Mouse (Mus musculus) gastrocnemius, adult 18-20 months (tissue): ENCODE data around the gene Tpra1. TPM values are rescaled to one million over a fixed set of nuclear protein-coding genes. Genes with fewer than 3 reads are reported as not detected.
A peak's percentile ranks its signal among the peaks of the same experiment; 100 is the strongest.

Source experiments
- DNase-seq: peaks from one replicate; pipeline ENCODE4 v3.0.0; 2021; ENCODE audit warnings: low spot score
- total RNA-seq, 2 experiments: library from RNA; stranded (reverse); gene quantifications; 2 replicates each; pipeline ENCODE4 v1.2.3; 2021

Gene Tpra1
- total RNA-seq, 2 experiments from 2014 or later, result 17.9 to 27.9 TPM

GRCm38 (mm10) chr6:88889410-88890042 is 12.5 kb upstream of the Tpra1 start:
- no peak for DNase-seq

- DNase-seq, result no peak
Measured at GRCm38 (mm10) chr6:88890832-88891231, 11.2 kb upstream of the Tpra1 start.

- peak; percentile 59 for DNase-seq
Measured at GRCm38 (mm10) chr6:88893559-88893958, 8.5 kb upstream of the Tpra1 start.

- DNase-seq, result no peak
Measured at GRCm38 (mm10) chr6:88895943-88896342, 6.1 kb upstream of the Tpra1 start.

- DNase-seq, result no peak
Measured at GRCm38 (mm10) chr6:88897246-88897645, 4.8 kb upstream of the Tpra1 start.

GRCm38 (mm10) chr6:88898534-88899048 is 3.5 kb upstream of the Tpra1 start, which contains the start of gene Mcm2:
TSS of gene Mcm2 (minus strand) at chr6:88898780.
- DNase-seq, result peak; percentile 94

- DNase-seq, result no peak
Measured at GRCm38 (mm10) chr6:88899086-88899485, 3.0 kb upstream of the Tpra1 start.

- no peak for DNase-seq
Measured at GRCm38 (mm10) chr6:88899628-88900027, 2.4 kb upstream of the Tpra1 start.

- peak; percentile 27 for DNase-seq
Measured at GRCm38 (mm10) chr6:88901471-88901870, 580 bp upstream of the Tpra1 start.

- no peak for DNase-seq
Measured at GRCm38 (mm10) chr6:88903708-88904107, 1.7 kb downstream of the Tpra1 start.

GRCm38 (mm10) chr6:88904456-88904974 is 2.5 kb downstream of the Tpra1 start:
- DNase-seq, result peak; percentile 29

GRCm38 (mm10) chr6:88905042-88905441 is 3.0 kb downstream of the Tpra1 start:
- no peak for DNase-seq

- peak; percentile 72 for DNase-seq
Measured at GRCm38 (mm10) chr6:88906369-88907108, 4.5 kb downstream of the Tpra1 start.

GRCm38 (mm10) chr6:88909151-88909550 is 7.1 kb downstream of the Tpra1 start:
- no peak for DNase-seq

- DNase-seq, result peak; percentile 47
Measured at GRCm38 (mm10) chr6:88913022-88913421, 11.0 kb downstream of the Tpra1 start.

GRCm38 (mm10) chr6:88913440-88913839 is 11.4 kb downstream of the Tpra1 start:
- DNase-seq, result no peak

- DNase-seq, result peak; percentile 21
Measured at GRCm38 (mm10) chr6:88914799-88915198, 12.7 kb downstream of the Tpra1 start.

- DNase-seq, result peak; percentile 25
Measured at GRCm38 (mm10) chr6:88915510-88915909, 13.5 kb downstream of the Tpra1 start.

- peak; percentile 42 for DNase-seq
Measured at GRCm38 (mm10) chr6:88916153-88916552, 14.1 kb downstream of the Tpra1 start.

- DNase-seq, result no peak
Measured at GRCm38 (mm10) chr6:88918802-88919201, 16.8 kb downstream of the Tpra1 start.

GRCm38 (mm10) chr6:88924502-88925275 is 22.6 kb downstream of the Tpra1 start:
- peak; percentile 75 for DNase-seq
